Mouse (Mus musculus): ENCODE measurements around the gene Kif27.
"Not testable (repeated sequence)": the region's sequence is repeated elsewhere in the genome, so short reads cannot be mapped to it uniquely, and the experiment has no call there.

Gene Kif27

GRCm38 (mm10) chr13:58358629-58359303 lies at the start of gene Kif27:
Kif27 (minus strand) TSS chr13:58359122.
- DNase-seq (ENCODE audit: low read depth, low spot score): peak; percentile 90

DNA sequence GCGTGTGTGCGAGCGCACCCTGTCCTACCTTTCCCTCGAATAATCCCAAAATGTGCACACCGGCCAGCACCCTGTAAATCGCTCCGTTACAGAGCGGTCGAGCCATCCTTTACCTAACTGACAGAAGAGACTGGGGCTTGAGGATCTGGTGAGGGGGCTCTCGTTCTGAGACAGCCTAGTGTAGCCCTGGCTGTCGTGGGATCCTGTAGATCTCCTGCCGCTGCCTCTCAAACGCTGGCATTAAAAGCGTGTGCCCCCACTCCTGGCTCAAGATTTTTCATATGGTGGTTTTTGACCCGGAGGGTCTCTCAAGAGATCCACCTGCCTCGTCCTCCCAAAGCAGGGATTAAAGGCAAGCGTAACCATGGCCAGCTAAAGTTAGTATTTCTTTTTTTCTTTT lies 44.3 kb upstream of the Kif27 start, which contains the start of gene Hnrnpk:
Gene Hnrnpk, minus strand, starts transcription at position 101 of the 400 bp plus-strand sequence.
- DNase-seq (ENCODE audit: low read depth, low spot score): not testable (repeated sequence)

GRCm38 (mm10) chr13:58402744-58403110 lies 43.8 kb upstream of the Kif27 start:
- no peak for DNase-seq (ENCODE audit: low read depth, low spot score)

DNA sequence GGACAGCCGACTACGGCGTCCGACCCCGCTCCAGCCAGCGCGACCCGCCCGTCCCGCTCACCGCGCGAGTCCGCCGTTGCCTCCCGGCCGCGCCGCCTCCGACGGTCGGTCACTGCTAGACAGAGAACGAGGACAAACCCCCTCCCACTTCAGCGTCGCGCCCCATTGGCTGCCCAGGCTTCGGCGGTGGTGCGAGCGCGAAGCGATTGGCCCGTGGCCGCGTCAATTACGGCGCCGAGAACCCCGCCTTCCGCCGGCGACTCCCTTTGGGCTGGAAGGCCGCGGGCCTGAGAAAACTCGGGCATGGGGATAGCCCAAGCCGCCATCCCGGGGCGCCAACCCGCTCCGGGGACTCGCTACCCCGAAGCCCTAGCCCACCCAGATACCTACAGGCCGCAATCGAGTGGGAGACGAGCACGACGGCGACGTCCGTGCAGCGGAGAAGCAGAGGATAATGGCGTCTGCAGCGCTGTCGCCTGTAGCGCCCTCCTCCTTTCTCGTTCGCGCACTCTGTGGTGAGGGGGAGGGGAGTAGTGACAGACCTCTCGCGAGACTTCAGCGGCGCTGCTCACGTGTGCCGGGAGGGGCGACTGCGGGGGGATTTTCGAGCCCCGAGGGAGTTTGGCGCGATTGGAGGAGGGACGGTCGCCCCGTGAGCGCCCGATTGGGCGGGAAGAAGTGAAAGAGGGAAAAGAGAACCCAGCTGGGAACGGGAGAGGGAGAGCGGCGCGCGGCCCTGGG lies 43.3 kb upstream of the Kif27 start, which contains the start of gene Rmi1:
Gene Rmi1, plus strand, starts transcription at position 246 of the 741 bp plus-strand sequence.
- DNase-seq (ENCODE audit: low read depth, low spot score): peak; percentile 99

GRCm38 (mm10) chr13:58401135-58402002 lies 42.4 kb upstream of the Kif27 start:
- peak; percentile 87 for DNase-seq (ENCODE audit: low read depth, low spot score)

DNA sequence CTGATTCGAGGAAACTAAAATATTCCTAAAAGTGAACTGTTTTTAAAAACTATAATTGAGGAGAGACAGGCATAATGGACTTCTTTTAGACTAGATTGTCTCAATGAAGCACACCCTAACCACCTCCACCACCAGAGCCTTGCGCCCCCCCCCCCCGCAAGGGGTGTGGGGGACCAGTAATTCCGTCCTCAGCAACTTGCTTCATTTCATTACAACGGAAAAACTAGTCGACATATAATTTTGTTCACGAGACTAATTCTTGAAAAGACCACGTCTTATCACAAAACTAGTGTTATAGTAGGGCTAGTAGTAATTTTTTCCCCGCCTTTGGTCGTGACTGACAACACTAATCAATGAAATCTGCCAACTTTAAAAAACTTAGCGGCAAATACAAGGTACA lies 41.7 kb upstream of the Kif27 start:
- no peak for DNase-seq (ENCODE audit: low read depth, low spot score)

GRCm38 (mm10) chr13:58397651-58398050 lies 38.7 kb upstream of the Kif27 start:
- DNase-seq (ENCODE audit: low read depth, low spot score): no peak

DNA sequence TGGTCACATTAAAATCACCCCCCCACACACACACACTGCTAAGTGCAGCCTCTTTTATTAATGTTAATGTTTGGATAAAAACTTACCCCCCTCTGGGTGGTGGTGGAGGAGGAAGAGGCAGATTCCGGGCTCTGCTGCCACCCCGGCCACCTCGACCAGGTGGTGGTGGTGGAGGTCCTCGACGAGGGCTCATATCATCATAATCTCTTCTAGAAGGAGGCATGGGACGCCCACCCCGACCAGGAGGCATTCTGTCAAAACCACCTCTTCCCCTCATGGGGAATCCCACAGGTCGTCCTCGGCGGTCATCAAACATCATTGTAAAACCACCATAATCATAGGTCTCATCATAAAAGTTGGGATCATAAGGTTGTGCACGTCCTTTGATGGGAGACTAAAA lies 35.5 kb upstream of the Kif27 start:
- DNase-seq (ENCODE audit: low read depth, low spot score): not testable (repeated sequence)

DNA sequence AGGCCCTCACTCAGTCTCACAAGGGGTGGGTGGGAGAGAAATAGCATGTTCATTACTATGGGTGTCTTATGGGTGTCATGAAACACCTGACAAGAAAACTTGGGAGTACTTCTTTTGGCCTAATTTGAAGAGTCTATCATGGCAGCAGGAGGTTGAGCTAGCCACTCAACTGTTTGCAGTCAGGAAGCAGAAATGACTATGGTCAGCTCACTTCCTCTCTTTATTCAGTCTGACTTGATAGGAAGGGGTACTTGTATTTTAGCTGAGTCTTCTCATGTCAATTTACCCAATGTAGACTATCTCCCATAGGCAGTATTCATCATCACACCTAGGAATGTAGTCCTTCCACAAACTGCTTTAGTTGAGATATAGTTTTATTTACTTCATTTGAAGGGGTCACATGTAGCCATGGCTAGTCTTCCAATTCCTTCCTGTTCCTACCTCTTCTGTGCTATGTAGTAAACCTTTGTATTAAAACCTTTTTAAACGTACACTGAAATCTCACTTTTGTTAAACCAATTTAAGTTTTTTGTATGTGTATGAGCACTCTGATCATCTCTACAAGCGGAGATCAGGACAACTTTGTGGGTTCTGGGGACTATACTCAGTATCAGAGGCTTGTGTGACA lies 30.5 kb upstream of the Kif27 start:
- no peak for DNase-seq (ENCODE audit: low read depth, low spot score)

- no peak for DNase-seq (ENCODE audit: low read depth, low spot score)
These were observed 29.5 kb upstream of the Kif27 start for GRCm38 (mm10) chr13:58388379-58388778.

DNA sequence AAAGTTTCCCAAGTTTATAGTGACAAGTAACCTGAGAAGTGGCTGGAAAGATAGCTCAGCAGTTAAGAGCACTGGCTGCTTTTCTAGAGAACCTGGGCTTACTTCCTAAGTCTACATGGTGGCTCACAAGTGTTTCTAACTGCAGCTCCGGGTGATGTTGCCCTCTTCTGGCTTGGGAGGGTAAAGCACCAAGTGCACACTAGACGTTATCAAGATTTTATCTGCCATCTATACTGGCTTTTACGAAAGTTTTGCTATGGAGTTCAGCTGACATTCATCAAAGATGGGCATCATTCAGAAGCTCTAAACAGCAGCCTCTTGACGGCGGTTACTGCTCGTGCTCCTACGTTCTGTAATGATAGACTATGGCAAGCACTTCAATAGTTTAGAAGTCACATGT lies 29.0 kb upstream of the Kif27 start:
- peak; percentile 81 for DNase-seq (ENCODE audit: low read depth, low spot score)

DNA sequence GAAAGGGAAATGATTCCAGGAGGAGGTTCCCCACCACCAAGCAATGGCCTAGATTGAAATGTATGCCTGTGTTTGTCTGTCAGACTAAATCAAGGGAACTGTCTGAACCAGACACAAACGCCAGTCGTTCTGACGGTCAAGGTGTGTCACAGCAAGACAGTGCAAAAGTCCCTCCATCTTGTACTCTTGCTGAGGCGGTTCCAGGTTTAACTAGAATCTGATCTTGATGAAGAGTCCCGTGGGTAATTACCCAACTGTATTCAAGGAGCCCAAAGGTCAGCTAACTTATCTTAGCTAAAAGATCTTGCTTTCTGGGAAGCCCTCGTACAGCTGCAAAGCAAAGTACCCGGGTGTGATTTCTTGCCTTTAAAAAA lies 26.6 kb upstream of the Kif27 start:
- no peak for DNase-seq (ENCODE audit: low read depth, low spot score)

- peak; percentile 67 for DNase-seq (ENCODE audit: low read depth, low spot score)
These were observed 26.0 kb upstream of the Kif27 start, which contains the start of gene 2210016F16Rik for GRCm38 (mm10) chr13:58384779-58385546. 2210016F16Rik (minus strand) TSS chr13:58385225.

- DNase-seq (ENCODE audit: low read depth, low spot score): no peak
These were observed 25.4 kb upstream of the Kif27 start for GRCm38 (mm10) chr13:58384371-58384770.

DNA sequence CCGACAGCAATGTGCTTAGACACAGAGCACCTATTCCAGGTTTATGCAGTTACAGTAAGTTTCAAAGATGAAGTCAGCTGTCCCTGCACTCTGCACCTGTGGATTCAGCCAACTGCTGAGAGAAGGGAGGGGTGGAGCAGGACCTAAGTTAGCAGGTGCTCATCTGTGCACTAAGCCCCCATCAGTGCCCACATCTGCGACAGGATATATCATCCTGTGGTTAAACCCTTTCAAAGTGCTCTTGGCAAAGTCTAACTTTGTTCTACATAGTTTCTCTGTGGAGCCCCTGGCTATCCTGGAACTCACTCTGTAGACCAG lies 14.2 kb upstream of the Kif27 start:
- no peak for DNase-seq (ENCODE audit: low read depth, low spot score)

- DNase-seq (ENCODE audit: low read depth, low spot score): no peak
These were observed 13.6 kb upstream of the Kif27 start for GRCm38 (mm10) chr13:58372278-58373152.

DNA sequence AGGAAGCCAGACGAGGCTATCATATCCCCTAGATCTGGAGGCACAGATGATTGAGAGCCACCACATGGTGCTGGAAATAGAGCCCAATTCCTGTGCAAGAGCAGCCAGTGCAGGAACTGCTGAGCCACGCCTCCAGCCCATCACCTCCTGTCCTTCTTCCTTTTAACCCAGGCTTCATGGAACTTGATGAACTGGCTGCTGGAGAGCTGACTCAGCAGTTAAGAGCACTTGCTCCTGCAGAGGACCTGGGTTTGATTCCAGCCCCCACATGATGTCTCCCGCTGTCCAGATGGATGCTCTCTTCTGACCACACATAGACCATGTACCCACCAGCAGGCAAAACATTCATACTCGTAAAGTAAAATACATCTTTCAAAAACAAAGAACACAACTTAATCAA lies 9.9 kb upstream of the Kif27 start:
- DNase-seq (ENCODE audit: low read depth, low spot score): no peak

DNA sequence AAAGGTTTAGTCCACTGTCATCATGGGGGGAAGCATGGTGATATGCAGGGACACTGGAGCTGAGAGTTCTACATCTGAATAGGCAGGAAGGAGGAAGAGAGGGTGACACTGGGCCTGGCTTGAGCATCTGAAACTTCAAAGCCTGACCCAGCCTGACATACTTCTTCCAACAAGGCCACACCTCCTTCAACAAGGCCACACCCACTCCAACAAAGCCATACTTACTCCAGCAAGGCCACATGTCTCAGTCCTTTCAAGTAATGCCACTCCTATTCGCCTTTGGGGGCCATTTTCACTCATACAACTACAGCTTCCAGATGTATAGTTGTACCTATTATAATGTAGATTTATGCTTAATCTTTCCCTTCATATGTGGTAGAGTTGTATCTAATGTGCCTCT lies 8.7 kb upstream of the Kif27 start:
- no peak for DNase-seq (ENCODE audit: low read depth, low spot score)

DNA sequence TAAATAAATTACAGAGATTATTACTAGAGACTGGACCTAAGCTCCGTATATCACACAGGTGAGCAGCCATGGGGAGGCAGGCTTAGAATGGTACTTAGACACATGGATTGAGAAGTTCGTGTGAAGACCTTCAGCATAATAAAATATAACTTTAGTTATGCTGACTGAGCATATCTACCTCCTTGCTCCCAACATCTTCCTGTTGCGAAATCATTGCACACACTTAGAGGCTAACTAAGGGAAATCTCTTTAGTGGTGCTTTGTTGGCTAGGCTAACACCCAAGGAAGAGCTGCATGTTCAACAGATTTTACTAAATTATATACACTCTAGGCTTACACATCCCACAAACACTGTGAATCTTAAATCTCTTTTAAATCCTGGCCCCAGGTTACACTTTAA lies 7.5 kb upstream of the Kif27 start:
- DNase-seq (ENCODE audit: low read depth, low spot score): no peak

- DNase-seq (ENCODE audit: low read depth, low spot score): not testable (repeated sequence)
These were observed 6.3 kb upstream of the Kif27 start for GRCm38 (mm10) chr13:58365179-58365578.

All from brain, adult 2 months (tissue).